Mouse (Mus musculus) bone marrow macrophage, adult 2 months (primary cell): Measurements from ENCODE around the gene Iqcf3.

Experiments
- CTCF ChIP-seq: IDR thresholded peaks from 2 replicates; pipeline ENCODE4 v1.5.1; 2012; ENCODE audit warnings: low read depth, mild to moderate bottlenecking, low read length, moderate library complexity
- POLR2A ChIP-seq: IDR thresholded peaks from 2 replicates; pipeline ENCODE4 v1.6.1; 2012; ENCODE audit warnings: mild to moderate bottlenecking, low read depth, low read length, borderline replicate concordance

DNA sequence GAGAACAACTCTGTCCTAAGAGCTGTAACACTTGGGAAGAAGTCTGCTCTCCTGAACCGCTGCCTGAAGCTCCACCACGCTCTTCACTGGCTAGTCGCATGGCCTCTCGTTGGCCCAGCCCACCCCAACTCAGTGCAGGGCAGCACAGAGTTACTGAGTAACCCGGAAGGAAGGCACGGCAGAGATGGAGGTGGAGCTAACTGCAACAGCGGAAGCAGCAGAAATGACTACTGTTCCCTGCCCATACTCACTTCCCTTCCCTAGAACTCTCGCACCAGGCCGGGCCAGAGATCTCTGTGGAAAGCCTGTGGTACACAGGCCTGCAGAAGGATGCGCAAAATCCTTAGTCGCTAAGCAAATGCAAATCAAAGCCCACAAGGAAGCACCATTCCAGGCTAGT lies 5.0 kb upstream of the Iqcf3 start:
- TF ChIP-seq POLR2A (no peak), CTCF (no peak)
